In the genomic region with DNA sequence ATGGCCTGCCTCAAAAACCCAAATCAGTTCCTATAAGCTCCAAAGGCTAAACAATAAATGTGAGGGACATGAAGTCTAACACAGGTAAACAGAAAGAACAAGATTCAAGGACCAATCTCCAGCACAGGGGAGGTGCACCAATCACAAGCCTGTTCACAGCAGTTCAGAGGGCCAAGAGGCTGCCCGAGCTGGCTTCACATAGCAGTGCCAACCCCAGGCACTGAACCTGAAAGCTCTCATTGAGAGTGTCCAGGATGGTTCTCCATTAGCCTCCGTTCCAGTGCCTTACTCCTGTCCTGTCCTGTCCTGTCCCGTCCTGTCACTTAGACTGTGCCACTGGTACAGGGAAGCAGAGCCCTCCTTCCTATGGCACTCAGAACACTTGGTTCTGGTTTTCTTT, we compare ENCODE assay signal across 16 mouse cellular contexts. TPM values are rescaled to one million over a fixed set of nuclear protein-coding genes. Genes with fewer than 3 reads are reported as not detected.
DNase-seq lines count a peak whose midpoint lies in the region; ATAC-seq and TF ChIP-seq lines count a peak whose summit lies in the region.
"Had no signal": no experiment of that assay in that cellular context is flagged by ENCODE, and none has a peak within 500 bp of the region (broad histone marks: within the 10 kb centered on the region; RNA-seq: fewer than 3 reads in every experiment).

No protein-coding gene starts in this region.

- intact Hi-C loops in gastrocnemius, adult 2 months (cut with DNase I): loop anchor here (5.0 kb wide), 1 partner anchor 315 kb away; no protein-coding TSS in a partner anchor

- no peak for ATAC-seq in kidney, embryonic 15.5 days (replicated peaks; ENCODE audit: low FRiP score)
- ATAC-seq in neural tube, embryonic 13.5 days (ENCODE audit: low read depth): no peak
- ATAC-seq in liver, postnatal 0 days: peak; percentile 23; the same call in 1 of the 2 replicates
- no peak for ATAC-seq in midbrain, embryonic 15.5 days (replicated peaks)
- ATAC-seq: activated CD4-positive, CD25-positive, alpha-beta regulatory T cell, adult 4 months had no signal

- no peak for DNase-seq in gastrocnemius, adult 2 months
- DNase-seq in gastrocnemius, adult 8-10 months (ENCODE audit: low spot score in 2 of 2): no peak
- DNase-seq in kidney, postnatal 4 days: no peak
- no peak for DNase-seq in neural tube, embryonic 10.5 days (ENCODE audit: extremely low spot score, low spot score)
- DNase-seq in liver, postnatal 0 days: no peak
- DNase-seq: adrenal gland, postnatal 25 days; lung, embryonic 14.5 days; right cerebral cortex, postnatal 14 days had no signal

- H3K27me3 ChIP-seq in kidney, embryonic 15.5 days: no peaks in the 10 kb centered on the region
- H3K27me3 ChIP-seq in neural tube, embryonic 13.5 days: no peaks in the 10 kb centered on the region
- H3K27me3 ChIP-seq in liver, postnatal 0 days (ENCODE audit: insufficient read depth, low read length): no peaks in the 10 kb centered on the region
- H3K27me3 ChIP-seq in midbrain, embryonic 15.5 days (replicated peaks): no peaks in the 10 kb centered on the region
- H3K27me3 ChIP-seq: embryonic facial prominence, embryonic 13.5 days; forebrain, embryonic 12.5 days; hindbrain, embryonic 15.5 days had no signal

- H3K4me1 ChIP-seq in kidney, embryonic 15.5 days: 0 out of 2 replicates have a peak, but pooled peaks cover 3% of the 10 kb centered on the region
- peaks cover 14% of the 10 kb centered on the region; the same call in 1 of the 2 replicates for H3K4me1 ChIP-seq in neural tube, embryonic 13.5 days (replicated peaks)
- peaks cover 5% of the 10 kb centered on the region; the same call in 1 of the 2 replicates for H3K4me1 ChIP-seq in liver, postnatal 0 days (ENCODE audit: insufficient read depth)
- H3K4me1 ChIP-seq in midbrain, embryonic 15.5 days: 0 out of 2 replicates have a peak, but pooled peaks cover 2% of the 10 kb centered on the region
- H3K4me1 ChIP-seq: forebrain, embryonic 12.5 days; hindbrain, embryonic 15.5 days had no signal

- no peak for TF ChIP-seq CTCF in gastrocnemius, adult 2 months (IDR thresholded peaks at IDR 0.05)
- TF ChIP-seq CTCF in liver, postnatal 0 days (IDR thresholded peaks at IDR 0.05; ENCODE audit: low read depth): no peak

- no peaks in the 10 kb centered on the region for H3K9me3 ChIP-seq in kidney, embryonic 15.5 days (replicated peaks)
- H3K9me3 ChIP-seq in neural tube, embryonic 13.5 days: no peaks in the 10 kb centered on the region
- H3K9me3 ChIP-seq in liver, postnatal 0 days (ENCODE audit: low read length): no peaks in the 10 kb centered on the region
- H3K9me3 ChIP-seq in midbrain, embryonic 15.5 days: no peaks in the 10 kb centered on the region
- H3K9me3 ChIP-seq: embryonic facial prominence, embryonic 13.5 days; forebrain, embryonic 12.5 days; hindbrain, embryonic 15.5 days had no signal

- TF ChIP-seq EP300 in liver, postnatal 0 days (IDR thresholded peaks at IDR 0.05; ENCODE audit: low read depth): no peak

- no peak overlapping the region for H3K9ac ChIP-seq in kidney, embryonic 15.5 days
- no peak overlapping the region for H3K9ac ChIP-seq in neural tube, embryonic 13.5 days
- no peak overlapping the region for H3K9ac ChIP-seq in liver, postnatal 0 days (replicated peaks)
- H3K9ac ChIP-seq in midbrain, embryonic 15.5 days: no peak overlapping the region
- H3K9ac ChIP-seq: embryonic facial prominence, embryonic 13.5 days; forebrain, embryonic 12.5 days; hindbrain, embryonic 15.5 days; lung, embryonic 14.5 days had no signal

- peaks cover 73% of the 10 kb centered on the region for H3K36me3 ChIP-seq in kidney, embryonic 15.5 days
- peaks cover 37% of the 10 kb centered on the region for H3K36me3 ChIP-seq in neural tube, embryonic 13.5 days
- H3K36me3 ChIP-seq in liver, postnatal 0 days (replicated peaks; ENCODE audit: insufficient read depth, low read length): peaks cover 20% of the 10 kb centered on the region
- peaks cover 12% of the 10 kb centered on the region for H3K36me3 ChIP-seq in midbrain, embryonic 15.5 days (replicated peaks)

- H3K4me2 ChIP-seq in kidney, embryonic 15.5 days: no peak overlapping the region
- no peak overlapping the region for H3K4me2 ChIP-seq in neural tube, embryonic 13.5 days
- H3K4me2 ChIP-seq in liver, postnatal 0 days (ENCODE audit: low read depth, low read length): no peak overlapping the region
- H3K4me2 ChIP-seq in midbrain, embryonic 15.5 days: no peak overlapping the region
- H3K4me2 ChIP-seq: embryonic facial prominence, embryonic 13.5 days; forebrain, embryonic 12.5 days; hindbrain, embryonic 15.5 days; lung, embryonic 14.5 days had no signal

- WGBS in kidney, embryonic 15.5 days: 69% methylated on average over 3 of the region's 3 CpGs
- 83% methylated on average over 3 of the region's 3 CpGs for WGBS in neural tube, embryonic 13.5 days
- 77% methylated on average over 3 of the region's 3 CpGs for WGBS in liver, postnatal 0 days (ENCODE audit: insufficient replicate concordance)
- WGBS in midbrain, embryonic 15.5 days: 73% methylated on average over 3 of the region's 3 CpGs

- no peak overlapping the region for H3K4me3 ChIP-seq in gastrocnemius, adult 2 months
- H3K4me3 ChIP-seq in kidney, embryonic 15.5 days (replicated peaks): no peak overlapping the region
- no peak overlapping the region for H3K4me3 ChIP-seq in neural tube, embryonic 13.5 days
- no peak overlapping the region for H3K4me3 ChIP-seq in liver, postnatal 0 days (ENCODE audit: low read depth, low read length)
- H3K4me3 ChIP-seq in midbrain, embryonic 15.5 days: no peak overlapping the region
- H3K4me3 ChIP-seq: embryonic facial prominence, embryonic 13.5 days; forebrain, embryonic 12.5 days; hindbrain, embryonic 15.5 days; myocyte had no signal

- H3K27ac ChIP-seq in gastrocnemius, adult 2 months: peak overlapping the region; percentile 82
- 0 out of 2 replicates have a peak overlapping the region, but pooled peaks have one; percentile 48 for H3K27ac ChIP-seq in kidney, embryonic 15.5 days
- 0 out of 2 replicates have a peak overlapping the region, but pooled peaks have one; percentile 28 for H3K27ac ChIP-seq in neural tube, embryonic 13.5 days (replicated peaks)
- H3K27ac ChIP-seq in liver, postnatal 0 days (ENCODE audit: low read depth): peak overlapping the region; percentile 46
- H3K27ac ChIP-seq in midbrain, embryonic 15.5 days: no peak overlapping the region
- H3K27ac ChIP-seq: forebrain, embryonic 12.5 days; hindbrain, embryonic 15.5 days had no signal

RNA-seq across cellular contexts. Expression of a gene that starts 8.0 kb away (rescaled TPM):
- total RNA-seq in gastrocnemius, adult 2 months (2021): 100 to 1,000 TPM in 1 of 2 experiments, 10 to 100 TPM in 1; 99.2 to 131 TPM
- total RNA-seq in gastrocnemius, adult 8-10 months (2022): 100 to 1,000 TPM; 114 to 164 (median 126) TPM
- 22.3 and 23.0 TPM in 2 replicates for polyA plus RNA-seq in kidney, embryonic 15.5 days (2015; fragmentation: Nextera tagmentation; extraction: Ambion mirVana)
- 14.7 and 15.2 TPM in 2 replicates for polyA plus RNA-seq in neural tube, embryonic 13.5 days (2015; fragmentation: Nextera tagmentation; extraction: Ambion mirVana)
- polyA plus RNA-seq in liver, postnatal 0 days (2015; fragmentation: Nextera tagmentation; extraction: Ambion mirVana): 4.1 and 4.5 TPM in 2 replicates
- polyA plus RNA-seq in midbrain, embryonic 15.5 days (2015; fragmentation: Nextera tagmentation; extraction: Ambion mirVana): 11.1 and 11.7 TPM in 2 replicates

RNA-seq across cellular contexts. Expression of a gene that starts 27.5 kb away (rescaled TPM):
- total RNA-seq in gastrocnemius, adult 2 months (2021): 100 to 1,000 TPM; 112 to 123 TPM
- total RNA-seq in gastrocnemius, adult 8-10 months (2022): 100 to 1,000 TPM; 108 to 122 (median 116) TPM
- polyA plus RNA-seq in kidney, embryonic 15.5 days (2015; fragmentation: Nextera tagmentation; extraction: Ambion mirVana): 323 and 334 TPM in 2 replicates
- 231 TPM in 2 replicates for polyA plus RNA-seq in neural tube, embryonic 13.5 days (2015; fragmentation: Nextera tagmentation; extraction: Ambion mirVana)
- polyA plus RNA-seq in liver, postnatal 0 days (2015; fragmentation: Nextera tagmentation; extraction: Ambion mirVana): 165 and 170 TPM in 2 replicates
- polyA plus RNA-seq in midbrain, embryonic 15.5 days (2015; fragmentation: Nextera tagmentation; extraction: Ambion mirVana): 172 and 173 TPM in 2 replicates

RNA-seq across cellular contexts. Expression of a gene that starts 58.8 kb away (rescaled TPM):
- total RNA-seq in gastrocnemius, adult 2 months (2021): 1 to 10 TPM in 1 of 2 experiments, under 1 TPM in 1; 0.95 to 1.7 TPM
- 1 to 10 TPM; 1.6 to 2.2 (median 1.8) TPM for total RNA-seq in gastrocnemius, adult 8-10 months (2022)
- polyA plus RNA-seq in kidney, embryonic 15.5 days (2015; fragmentation: Nextera tagmentation; extraction: Ambion mirVana): 2.8 and 3.4 TPM in 2 replicates
- polyA plus RNA-seq in neural tube, embryonic 13.5 days (2015; fragmentation: Nextera tagmentation; extraction: Ambion mirVana): 1.1 and 1.2 TPM in 2 replicates
- 0.12 and 0.22 TPM in 2 replicates for polyA plus RNA-seq in liver, postnatal 0 days (2015; fragmentation: Nextera tagmentation; extraction: Ambion mirVana)
- polyA plus RNA-seq in midbrain, embryonic 15.5 days (2015; fragmentation: Nextera tagmentation; extraction: Ambion mirVana): 1.9 and 2.0 TPM in 2 replicates

RNA-seq across cellular contexts. Expression of a gene that starts 59.0 kb away (rescaled TPM):
- 10 to 100 TPM; 37.9 to 52.7 TPM for total RNA-seq in gastrocnemius, adult 2 months (2021)
- 10 to 100 TPM; 53.5 to 69.6 (median 58.9) TPM for total RNA-seq in gastrocnemius, adult 8-10 months (2022)
- 59.5 and 65.4 TPM in 2 replicates for polyA plus RNA-seq in kidney, embryonic 15.5 days (2015; fragmentation: Nextera tagmentation; extraction: Ambion mirVana)
- polyA plus RNA-seq in neural tube, embryonic 13.5 days (2015; fragmentation: Nextera tagmentation; extraction: Ambion mirVana): 66.1 and 74.5 TPM in 2 replicates
- 27.8 and 29.9 TPM in 2 replicates for polyA plus RNA-seq in liver, postnatal 0 days (2015; fragmentation: Nextera tagmentation; extraction: Ambion mirVana)
- polyA plus RNA-seq in midbrain, embryonic 15.5 days (2015; fragmentation: Nextera tagmentation; extraction: Ambion mirVana): 47.4 and 49.2 TPM in 2 replicates
